Mouse (Mus musculus) left cerebral cortex, postnatal 14 days (tissue): ENCODE measurements at regions not wholly inside any gene's neighbourhood (a gene's known extent, or its start where the extent isn't known, plus 50 kb on each side); places are given as distances from the start of the nearest gene placed in this dataset.

Experiments used
- DNase-seq, 2 experiments: peaks; one replicate each; pipeline ENCODE4 v3.0.0; 2021 to 2022; ENCODE audit warnings: low spot score in 2 of 2, mixed read lengths in 1 of 2
- intact Hi-C: fragments of 180-260 bp; cut with DNase I; formaldehyde crosslinking; loops from one replicate; pipeline ENCODE4 v1.15.1; 2025

DNA sequence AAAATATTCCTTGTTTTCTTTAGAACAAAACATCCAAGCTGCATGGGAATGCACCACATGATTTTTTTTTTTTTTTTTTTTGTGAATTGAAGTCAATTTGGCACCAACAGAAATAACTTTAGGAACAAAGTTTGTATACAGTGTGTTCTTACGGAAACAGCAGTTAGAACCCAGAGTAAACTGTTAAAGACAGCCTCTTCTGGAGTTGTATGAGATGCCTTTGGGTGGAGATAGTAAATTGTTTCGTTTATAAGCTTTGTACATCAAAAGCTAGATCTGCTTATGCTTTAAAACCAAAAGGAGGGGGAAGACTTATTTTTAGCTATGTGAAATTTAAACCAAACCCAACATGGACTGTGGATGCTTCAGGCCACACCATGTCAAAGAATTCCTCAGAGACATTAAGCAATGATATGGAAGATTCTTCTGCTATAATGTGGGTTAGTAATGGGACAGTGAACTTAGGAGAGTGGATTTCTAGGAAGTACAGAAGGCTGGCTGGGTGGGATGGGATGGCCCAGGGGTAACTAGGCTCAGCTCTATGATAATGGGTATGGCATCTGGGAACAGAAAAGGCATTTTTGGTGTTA is 265.6 kb downstream of the Pten start:
- intact Hi-C loops, result no loop called here
- no peak for DNase-seq

DNA sequence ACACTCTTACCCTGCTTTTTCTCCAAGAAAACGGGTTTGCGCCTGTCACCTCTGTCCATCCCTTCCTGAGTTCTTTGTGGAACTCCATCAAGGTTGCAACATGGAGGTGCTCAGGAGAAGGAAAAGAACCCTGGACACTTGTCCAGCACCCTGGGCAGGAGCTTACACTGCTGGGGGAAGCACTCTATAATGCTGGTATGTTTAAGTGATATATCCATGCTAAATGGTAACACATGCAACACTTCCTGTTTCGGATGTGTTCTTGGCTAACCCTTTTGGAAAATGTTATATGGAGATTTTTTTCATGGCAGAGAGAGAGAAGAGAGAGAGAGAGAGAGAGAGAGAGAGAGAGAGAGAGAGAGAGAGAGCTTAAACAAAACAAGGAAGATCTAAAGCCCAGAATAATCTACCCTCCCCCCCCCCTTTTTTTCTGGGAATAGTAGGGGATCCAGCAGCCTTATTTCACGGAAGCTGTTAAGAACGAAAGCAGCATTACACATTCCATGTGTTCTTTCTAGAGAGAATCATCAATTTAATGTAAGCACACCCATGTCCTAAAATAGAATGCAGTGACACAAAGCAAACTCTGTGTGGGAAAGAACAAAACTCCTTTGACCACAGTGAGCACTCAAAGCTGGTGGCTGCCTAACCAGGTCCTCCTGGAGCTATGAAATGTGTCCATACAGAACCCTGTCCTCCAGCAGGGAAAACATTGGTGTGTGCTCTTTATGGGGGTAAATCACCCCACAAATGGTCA is 272.6 kb downstream of the Pten start:
- DNase-seq, result no peak
- intact Hi-C loops, result no loop called here

DNA sequence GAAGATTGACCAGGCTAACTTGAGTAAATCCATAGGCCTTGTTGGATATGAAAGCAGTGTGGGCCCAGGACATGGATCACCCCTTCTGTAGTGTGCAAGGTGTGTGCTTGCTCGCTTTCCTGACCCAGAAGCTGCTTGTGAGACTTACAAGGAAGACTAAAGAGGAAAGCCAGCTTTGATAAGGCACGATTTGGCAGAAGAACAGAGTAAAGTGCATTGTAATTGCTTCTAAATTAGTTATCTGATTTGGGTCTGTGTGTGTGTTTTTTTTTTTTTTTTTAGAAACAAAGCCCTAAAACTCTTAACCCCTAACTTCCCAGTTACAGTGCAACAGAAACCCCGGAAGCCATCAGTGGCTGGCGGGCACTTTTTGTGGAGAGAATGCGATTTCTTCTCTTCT is 283.2 kb downstream of the Pten start:
- DNase-seq, result no peak
- intact Hi-C loops, result no loop called here

DNA sequence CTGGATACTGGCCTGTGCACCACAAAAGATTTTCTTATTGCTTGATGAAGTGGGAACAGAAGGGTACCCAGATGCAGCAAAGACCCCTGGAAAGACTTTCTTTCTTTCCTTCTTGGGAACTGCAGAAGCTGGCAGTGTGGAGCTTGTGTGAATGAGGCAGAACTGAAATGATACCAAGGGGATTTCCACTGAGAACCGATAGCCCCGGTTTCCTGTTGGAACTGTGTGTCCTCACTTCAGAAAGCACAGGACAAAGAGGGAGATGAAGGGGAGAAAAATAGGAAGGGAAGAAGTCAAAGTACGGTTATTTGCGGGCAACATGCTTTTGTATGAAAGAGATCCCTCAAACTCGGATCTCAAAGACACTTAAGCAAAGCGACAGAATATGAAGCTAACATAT is 283.7 kb downstream of the Pten start:
- DNase-seq, result no peak
- intact Hi-C loops, result no loop called here

DNA sequence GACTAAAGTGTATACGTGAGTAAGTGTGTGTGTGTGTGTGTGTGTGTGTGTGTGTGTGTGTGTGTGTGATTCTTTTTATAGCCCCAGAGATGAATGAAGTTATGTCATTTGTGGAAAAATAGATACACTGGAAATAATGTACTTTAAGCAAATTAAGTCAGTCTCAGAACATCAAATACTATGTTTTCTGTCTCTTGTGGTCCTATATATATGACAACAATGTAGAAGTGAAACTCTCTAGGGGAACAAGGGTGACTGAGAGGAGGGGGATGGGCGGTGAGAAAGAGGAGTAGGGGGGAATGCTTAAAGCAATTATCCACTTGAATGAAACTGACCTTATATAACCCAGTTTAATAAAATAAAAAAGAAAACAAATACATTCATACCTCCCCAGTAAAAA is 285.5 kb downstream of the Pten start:
- intact Hi-C loops, result no loop called here
- DNase-seq, result no peak

DNA sequence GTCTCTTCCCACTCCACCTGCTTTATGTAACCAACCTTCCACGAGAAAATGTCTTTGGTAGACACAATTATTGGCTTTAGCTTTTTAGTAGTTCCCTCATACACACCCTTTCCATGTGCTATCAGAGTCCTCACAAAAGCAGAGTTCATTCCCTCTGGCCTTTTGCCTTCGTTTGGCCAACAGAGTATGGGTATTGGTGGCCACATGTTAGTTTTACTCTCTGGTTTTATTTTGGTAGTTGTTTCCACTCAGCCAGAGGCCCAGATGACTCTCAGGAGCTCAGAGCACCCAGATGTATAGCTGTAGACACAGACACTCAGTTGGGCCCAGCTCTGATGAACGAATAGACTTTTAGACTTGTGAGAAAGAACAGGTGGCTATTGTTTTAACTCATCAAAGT is 286.4 kb downstream of the Pten start:
- intact Hi-C loops, result no loop called here
- DNase-seq, result no peak

DNA sequence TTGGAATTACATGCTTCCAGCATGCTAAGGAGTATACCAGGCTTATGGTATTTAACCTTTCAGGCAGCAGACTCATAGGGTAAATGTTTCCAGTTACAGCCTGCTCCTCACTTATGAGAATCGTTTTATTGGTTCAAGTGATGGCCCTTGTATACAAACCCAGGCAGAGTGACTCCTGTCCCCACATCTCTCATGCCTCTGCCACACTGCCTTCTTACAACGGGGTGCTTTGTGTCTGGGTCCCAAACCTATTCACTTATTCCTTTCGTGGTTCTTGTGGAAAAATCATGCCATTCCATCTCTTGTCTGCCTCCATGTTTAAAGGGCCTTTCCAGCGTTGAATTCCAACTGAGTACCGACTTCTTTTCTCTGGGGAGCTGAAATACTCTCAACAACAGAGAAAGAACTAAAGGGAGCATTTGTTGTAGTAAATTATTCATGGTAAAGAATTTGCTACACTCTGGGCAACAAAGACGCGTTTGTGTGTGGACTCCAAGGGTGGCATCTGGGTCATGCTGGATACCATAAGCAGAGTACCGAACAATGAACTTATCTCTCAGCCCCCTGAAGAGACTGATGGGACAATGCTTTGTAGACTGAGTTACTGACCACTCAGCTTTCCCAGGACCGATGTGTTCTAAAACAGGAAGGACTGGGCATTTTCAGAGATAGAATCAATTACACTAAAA is 291.6 kb downstream of the Pten start:
- intact Hi-C loops, result no loop called here
- no peak for DNase-seq

DNA sequence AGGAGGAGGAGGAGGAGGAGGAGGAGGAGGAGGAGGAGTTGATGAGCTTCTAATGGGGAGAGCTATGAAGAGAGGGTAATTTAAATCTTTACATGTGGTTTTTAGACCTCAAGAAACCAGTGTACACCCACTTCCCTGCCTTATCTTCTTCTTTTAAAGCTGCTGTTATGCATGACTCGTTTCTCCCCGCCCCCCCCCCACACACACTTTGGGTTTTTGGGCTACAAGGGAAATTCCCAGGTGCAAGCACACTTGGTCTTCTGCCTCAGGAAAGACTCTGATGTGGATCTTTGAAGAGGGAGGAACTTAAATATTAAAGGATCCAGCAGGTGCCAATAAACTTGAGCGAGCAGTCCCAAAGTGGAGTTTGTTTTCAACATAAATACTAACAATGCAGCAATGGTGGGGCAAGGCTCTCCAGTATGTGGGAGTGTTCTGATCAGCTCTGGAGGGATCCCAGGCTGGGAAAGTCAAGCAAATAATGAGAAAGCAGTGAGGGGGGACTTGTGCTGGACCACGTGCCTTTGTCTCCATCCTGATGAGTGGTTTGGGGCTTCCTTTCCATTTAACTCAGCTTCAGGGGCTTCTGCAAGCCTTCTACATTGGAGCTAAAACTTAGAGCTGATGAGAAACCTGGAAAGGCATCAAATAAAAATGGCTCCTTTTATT is 296.0 kb downstream of the Pten start:
- intact Hi-C loops, result no loop called here
- no peak for DNase-seq

DNA sequence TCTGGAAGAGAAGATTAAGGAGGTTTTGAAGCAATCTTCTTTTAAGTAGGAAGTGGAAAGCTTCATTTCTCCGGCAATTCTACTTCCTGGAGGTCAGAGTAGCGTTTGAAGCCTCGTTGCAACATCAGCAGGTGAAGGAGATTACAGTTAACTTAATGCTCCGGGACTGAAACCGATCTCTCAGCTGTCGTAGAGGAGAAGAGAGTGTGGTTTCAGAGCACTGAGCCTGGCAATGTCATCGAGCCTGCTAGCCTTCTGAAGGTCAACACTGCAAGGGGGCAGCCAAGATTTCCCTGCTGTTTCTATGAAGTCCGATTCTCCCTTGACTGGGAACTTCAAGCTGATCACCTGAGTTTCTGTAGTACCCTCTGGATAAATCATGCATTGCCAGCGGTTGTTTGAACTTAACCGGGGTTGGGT is 299.1 kb downstream of the Pten start:
- DNase-seq, result no peak
- intact Hi-C loops, result no loop called here

DNA sequence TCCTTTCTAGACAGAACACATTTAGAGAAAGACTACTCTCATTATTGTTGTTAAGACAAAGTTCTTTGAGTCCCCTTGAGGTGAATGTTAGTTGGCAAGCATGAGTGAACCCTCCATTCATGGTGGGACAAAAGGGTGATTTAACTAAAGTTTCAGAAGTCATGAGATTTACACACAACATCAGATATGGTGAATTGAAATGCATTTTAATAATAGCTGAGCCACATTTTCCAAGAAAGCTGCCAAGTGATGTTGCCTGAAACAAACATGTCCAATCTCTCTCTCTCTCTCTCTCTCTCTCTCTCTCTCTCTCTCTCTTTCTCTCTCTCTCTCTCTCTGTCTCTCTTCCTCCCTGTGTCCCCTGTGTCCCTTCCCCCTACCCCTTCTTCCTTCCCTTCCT is 303.7 kb downstream of the Pten start:
- no peak for DNase-seq
- intact Hi-C loops, result no loop called here

DNA sequence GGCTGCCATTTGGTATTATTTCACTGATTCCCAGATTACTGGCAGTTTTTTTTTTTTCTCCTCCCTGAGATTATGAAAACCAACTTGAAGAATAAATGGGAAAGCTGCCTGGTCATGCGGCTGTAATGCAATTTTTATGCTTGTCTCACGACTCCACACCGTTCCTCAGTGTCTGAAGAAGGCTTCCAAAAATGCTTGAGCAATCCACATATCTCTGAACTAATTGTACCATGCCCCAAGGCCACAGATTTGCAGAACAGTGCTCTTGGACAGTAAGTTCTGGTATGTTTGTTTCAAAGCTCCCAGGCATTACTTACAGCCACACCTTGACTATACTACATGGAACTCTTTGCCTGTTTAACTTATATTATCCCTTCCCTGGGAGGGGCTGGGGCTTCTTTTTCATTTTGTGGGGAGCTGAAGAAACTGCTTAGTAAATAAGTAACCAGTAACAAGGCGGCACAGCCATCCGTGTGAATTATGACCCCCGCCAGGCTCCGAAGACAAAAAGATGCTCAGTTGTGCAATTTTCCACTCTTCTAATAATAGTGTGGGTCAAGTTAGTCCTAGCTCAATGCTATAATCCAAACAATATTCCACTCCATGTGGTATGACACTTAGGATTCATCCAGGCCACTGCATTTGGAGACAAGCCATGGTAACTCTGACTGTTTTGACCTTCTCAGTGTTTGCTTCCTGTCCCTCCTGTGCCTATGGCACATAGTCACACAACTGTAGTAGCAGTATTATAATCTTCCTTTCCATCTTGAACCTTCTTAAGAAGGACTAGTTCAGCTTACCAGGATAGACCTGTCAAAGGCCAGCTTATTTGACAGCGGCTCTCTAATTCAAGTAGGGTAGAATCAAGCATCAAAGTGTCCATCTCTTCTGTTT is 305.1 kb downstream of the Pten start:
- intact Hi-C loops, result no loop called here
- DNase-seq, result no peak

DNA sequence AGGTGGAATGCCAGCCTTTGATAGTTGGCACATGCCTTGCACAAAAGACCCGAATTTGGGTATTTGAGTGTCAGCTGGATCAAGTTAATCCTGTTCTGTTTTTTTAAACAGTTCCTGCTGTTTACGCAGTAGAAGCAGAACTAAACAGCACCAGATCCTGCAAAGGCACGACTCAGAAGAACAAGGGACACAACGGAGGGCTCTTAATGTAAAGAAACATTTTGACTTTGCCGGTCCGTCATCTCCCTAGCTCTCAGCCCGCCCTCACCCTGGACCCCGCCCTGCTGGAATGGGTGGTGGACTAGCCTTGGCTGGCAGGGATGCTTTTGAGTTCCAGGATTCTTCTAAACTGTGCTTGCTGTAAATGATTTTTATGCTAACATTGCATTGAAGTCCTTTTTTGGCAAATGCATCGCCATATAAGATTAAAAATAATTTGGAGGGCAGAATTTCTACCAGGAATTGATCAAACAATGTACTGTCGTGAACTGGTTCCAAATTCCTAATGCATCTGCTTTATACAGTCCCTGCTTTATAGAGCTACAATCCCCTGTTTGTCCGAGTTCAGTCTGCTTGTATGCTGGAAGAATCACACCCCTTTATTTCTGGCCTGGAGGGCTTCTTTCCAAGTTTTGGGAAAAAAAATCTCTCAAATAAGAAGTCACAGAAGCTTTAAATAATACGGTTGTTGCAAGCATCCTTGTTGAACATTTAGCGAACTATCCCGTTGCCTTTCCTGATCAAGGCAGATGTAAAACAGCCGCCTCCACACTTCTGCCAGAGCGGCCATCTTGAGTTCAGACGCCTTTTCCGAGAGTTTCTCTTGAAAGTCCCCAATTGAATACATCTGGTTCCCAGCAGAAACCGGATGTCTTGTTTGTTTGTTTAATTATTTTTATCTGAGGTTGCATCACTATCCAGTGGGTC is 308.2 kb downstream of the Pten start:
- peak; percentile 27 to 33 for DNase-seq
- intact Hi-C loops, result no loop called here

DNA sequence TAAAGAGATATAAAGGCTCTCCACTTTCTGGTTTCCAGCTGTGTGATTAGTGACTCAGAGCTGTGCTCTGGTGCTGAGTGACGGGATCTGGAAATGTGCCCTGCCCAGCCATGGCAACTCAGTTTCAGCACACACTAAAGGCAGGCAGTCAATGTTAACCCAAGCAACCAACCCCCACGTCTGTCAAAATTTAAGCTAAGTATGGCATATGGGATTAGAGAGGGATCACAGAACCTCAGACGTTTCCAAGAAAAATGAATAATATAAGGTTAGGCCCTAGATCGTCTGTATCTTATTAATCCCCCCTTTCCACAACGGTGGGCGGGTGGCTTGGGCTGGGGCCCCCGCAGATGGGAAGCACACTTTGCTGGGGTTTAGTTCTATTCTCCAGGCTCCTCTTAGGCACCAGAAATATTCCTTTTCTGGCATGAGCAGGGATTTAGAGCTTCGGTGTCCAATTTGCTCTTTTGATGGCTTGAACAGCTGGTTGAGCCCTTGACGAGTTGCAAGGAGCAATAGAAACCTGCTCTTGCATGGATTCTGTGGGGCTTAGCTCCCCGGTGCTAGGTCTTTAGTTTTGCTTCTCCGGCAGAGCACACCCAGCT is 311.2 kb downstream of the Pten start:
- DNase-seq, result peak in 1 of 2 experiments; percentile 8
- intact Hi-C loops, result no loop called here

DNA sequence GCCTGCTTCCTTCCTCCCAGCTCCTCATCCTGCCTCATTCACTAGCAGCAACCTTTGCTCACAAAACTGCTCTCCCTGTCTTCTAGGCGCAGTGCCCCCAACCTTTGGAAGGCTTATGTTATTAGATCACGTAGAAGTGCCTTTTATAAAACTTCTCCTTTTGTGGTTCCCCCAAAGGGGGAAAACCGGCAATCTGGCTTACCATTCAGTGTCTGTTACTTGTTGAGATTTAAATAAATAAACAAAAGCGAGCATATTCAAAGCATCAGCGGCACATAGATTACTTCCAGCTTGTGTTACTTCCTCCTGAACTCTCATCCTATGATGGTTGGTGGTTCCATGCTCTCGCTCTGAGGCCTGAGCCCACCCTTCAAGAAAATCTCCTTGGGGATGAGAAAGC is 312.5 kb downstream of the Pten start:
- intact Hi-C loops, result no loop called here
- DNase-seq, result no peak

DNA sequence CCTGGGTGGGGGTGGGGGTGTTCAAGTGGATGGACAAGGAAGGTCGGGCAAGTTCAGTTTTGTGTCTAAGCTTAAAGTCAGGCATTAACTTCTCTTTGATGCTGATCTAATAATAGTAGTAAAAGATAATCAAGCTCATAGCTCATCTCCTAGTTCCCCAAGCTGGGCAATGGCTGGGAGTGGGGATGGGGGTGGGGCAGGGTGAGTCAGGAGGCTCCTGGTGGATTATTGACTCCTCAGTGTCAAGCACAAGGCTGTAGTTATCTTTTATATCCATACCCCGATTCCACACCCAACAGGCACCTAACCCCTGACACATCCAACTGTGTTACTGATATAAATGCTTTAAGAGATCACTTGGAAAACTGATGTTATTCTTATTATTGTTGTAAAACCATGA is 315.0 kb downstream of the Pten start:
- intact Hi-C loops, result no loop called here
- DNase-seq, result no peak

DNA sequence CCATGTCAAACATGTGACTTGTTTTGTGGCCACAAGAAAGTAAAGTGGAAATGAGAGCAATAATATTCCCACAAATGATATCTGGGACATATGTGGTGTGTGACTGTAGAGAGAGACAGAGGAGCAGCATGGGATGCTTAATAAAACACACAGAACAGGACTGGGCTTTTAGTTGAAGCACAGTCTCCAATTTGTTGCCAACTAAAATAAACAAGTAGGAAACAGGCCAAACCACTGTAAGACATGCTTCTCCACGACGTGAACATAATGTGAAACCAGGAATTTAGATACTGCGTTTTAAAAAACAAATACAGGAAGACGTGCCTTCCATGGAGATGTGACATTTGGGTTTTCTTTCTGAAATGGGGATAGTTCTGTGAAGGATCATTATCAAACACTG is 317.2 kb downstream of the Rnls start:
- DNase-seq, result no peak
- intact Hi-C loops, result no loop called here

DNA sequence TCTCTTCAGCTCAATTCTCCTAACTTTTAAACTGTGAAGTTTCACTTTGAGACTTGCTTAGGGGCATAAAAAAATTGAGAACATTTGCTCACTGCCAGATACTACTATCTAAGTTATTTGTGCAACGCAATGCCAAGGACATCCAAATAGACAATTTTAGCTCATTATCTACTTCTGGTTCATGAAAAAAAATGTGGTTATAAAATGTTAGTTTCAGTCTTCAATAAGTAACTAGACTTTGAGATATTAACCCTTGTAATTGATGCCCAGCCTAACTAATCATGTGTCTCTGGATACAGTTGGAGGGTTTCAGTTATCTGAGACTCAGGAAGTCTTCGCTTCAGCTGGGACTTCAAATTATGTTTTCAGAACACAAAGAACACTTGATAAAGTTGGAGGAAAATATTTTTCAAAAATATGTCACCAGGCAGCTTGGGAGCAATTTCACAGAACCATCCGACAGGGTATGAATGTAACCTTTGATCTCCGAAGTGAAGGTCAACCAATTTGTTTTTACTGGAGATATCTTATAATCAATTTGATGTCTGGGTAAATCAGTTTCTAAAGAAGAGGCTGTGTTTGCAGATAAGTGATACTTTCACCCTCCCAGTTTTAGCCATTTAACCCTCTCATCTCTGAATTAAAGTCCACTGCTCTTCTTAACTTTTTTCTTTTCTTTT is 313.3 kb downstream of the Rnls start:
- intact Hi-C loops, result no loop called here
- no peak for DNase-seq

DNA sequence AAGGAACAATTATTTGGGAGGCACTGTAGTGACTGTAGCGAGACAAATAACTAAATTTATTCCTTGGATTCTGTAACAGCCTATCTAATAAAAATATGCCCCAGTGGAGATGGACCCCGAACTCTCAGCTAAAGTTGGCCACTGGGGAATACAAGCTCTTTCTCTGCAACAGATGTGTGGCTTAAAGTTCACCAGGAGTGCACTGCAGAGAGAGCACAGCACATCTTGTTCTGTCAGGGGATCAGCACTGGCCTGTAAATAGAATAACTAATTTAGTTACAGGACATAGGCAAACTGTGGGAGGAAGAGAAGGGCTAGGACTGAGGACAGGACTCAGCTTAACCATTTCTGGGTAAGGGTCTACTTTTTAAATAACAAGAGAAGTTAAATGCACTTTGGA is 312.1 kb downstream of the Rnls start:
- intact Hi-C loops, result no loop called here
- no peak for DNase-seq
